Mouse (Mus musculus) ovary, postnatal 14 days (tissue): Measurements from ENCODE around the gene Ttll12.
A peak's percentile ranks its signal among the peaks of the same experiment; 100 is the strongest.

Source experiments
- DNase-seq: peaks from one replicate; pipeline ENCODE4 v3.0.0; 2022; ENCODE audit warnings: low spot score

The Ttll12 gene

DNA sequence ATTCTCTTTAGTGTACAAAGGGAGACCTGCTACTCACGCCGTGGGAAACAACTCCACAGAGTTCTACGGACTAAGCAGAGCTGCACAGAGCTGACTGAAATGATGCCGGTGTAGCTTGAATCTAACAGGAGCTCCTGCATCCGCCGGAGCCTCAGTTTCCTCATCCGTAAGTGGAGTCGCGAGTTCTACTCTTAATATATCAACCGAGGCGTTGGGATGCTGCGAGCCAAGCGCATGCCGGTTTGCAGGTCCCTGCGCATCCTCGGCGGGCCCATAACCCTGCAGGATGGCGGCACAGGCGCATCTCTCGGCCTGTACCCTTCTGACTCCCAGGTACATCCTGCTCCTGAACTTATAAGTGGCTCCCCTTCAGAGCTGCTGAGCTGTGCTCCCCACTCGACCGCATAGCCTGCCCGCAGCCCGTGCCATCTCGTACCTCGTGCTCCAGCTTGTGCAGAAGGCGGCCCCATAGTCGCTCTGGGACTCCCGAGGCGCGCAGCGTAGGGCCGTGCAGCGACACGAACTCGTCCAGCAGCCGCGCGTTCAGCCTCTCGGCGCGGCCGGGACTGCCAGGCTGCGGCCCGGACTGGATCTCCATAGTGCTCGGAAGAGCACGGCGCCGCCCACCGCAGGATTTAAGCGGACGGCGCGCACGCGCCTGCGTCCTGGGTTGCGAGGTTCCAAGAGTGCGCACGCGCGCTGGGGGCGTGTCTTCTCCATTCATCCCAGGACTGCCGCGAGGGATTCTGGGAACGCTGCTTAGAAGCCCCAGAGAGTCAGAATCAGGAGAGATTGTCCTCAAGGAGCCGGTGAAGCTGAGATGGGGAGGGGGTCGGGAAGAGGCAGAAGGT is at the start of gene Ttll12:
Gene Ttll12, minus strand, starts transcription at position 645 of the 851 bp plus-strand sequence.
- peak; percentile 91 for DNase-seq

DNA sequence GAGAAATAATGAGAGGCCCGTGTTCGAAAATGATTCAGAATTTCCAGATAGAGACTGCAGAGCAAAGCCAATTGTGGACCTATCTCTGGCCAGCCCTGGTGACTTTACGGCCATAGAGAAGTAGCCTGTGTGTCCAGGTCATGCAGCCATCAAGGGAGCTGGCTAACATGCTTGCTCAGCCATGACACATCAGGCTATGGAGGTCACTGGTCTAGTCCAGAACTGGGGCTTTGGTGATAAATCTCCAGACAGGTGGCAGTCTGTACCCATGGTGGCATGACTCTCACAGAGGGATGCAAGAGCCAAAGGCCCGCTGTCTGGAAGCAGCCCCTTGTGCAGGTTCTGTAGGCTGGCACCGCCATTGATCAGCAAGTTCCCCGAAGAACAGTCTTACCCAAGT is 47.6 kb upstream of the Ttll12 start:
- no peak for DNase-seq

DNA sequence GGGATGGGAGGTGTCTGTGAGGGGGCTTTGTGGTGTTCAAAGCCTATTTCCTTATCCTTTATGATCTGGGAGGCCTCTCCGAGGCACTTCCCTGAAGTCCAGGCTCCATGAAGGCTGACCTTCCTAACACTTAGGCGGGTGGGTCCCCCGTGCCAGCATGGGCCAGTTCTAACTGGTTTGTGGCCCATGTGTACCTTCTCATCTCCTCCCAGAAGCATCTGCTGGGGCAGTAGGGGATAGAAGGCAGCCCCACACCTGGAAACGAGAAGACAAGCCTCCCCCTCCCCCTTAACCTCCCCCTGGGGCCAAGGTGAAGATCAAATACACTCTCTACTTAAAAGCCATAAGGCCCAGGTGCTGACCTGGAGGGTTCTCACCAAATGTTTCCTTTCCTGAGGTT is 45.3 kb upstream of the Ttll12 start:
- no peak for DNase-seq

DNA sequence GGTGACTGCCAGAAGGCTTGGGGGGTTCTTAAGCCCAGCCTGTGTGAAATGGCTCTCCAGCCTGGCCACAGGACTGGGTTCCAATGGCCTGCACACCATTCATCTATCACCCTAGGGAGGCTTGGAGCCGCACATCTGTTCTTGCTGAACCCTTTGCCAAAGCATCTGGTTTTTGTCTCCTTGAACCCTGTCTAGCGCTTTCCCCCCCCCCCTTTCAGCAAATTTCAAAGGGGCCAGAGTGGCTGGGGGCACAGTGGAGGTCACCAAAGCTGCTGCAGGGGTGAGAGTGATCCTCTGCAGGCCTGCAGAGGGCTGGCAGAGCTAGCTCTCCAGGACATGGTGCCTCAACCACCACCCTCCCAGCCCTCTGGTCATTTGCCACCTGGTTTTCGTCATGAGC is 44.2 kb upstream of the Ttll12 start:
- no peak for DNase-seq

DNA sequence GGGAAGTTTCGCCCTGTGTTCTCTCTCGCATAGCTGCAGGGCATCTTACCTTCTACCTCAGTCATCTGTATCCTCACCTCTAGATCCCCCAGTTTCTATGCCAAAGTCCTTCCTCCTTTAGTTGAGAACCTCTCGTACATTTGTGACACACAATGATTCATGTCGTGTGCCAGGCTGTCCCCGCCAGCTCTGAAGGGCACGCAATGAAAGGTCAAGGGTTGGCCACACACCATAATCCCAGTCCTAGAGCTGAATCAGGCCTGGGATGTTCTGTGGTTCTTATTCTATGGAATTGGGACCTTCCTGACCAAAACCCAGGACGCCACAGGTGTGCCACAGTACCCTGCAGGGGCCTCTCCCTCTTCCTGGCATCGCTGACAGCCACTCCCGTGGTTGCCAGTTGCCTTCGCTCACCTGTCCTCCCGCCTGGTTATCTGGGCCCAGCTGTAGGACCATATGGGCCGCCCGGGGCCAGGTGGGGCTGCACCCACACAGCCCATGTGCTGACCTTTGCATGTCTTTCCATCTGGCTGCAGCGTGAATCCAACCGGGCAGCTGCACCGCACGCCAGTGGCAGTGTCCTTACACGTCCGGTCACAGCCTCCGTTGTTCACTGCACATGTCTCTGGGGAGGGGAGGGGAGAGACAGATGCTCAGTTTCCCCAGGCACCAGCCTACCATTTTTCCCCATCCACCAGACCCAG is 43.4 kb upstream of the Ttll12 start:
- DNase-seq, result no peak

DNA sequence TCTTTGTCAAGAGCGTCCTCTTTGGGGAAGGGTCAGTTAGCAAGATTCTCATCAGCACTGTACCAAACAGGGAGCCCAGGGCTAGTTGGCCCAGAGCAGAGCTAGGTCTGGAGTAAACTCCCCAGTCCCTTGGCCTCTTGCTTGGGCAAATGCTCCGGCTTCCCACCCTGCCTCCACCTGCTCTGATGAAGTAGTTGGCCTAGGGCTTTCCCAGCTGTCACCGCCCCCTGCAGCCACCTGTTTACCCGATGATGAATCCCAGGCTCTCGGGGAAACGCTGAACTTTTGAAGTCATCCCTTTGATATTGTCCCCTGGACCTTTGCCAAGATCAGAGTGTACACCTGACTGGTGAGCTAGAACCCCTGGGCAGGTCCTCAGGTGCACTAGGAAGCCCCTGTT is 41.8 kb upstream of the Ttll12 start:
- no peak for DNase-seq

DNA sequence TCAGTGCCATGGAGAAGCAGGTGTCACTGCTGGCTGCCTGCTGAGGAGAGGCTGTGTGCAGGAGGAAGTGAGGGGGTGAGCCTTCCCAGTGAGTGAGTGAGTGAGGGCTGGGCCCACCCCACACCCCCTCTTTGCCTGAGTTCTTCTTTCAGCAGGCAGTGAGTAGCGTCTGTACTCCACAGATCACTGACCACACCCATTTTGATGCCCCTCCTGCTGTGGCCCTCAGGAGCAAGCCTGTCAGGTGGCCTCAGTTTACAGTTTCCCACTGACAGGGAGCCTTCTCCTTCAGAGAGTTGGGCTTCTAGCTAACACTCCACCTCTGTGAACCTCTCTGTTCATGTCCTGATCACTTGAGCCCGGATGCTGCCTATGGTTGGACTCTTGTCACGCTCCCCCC is 40.3 kb upstream of the Ttll12 start:
- DNase-seq, result no peak

DNA sequence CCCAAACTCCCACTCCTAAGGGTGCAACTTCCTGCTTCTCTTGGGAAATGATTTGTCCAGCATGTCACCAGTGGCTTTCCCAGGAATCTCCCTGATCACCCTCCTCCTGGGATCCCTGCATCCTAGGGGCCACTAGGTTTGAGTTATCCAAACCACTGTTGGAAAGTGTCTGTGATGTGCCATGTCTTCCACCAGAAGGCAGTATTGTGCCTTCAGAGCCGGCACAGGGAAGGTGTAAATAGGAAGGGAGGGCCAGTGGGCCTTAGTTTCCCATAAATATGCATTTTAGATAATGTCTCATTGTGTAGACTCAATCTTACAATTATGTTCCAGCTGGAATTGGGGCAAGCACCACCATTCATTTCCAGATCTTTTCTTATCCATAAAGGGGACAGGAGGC is 39.1 kb upstream of the Ttll12 start:
- no peak for DNase-seq

DNA sequence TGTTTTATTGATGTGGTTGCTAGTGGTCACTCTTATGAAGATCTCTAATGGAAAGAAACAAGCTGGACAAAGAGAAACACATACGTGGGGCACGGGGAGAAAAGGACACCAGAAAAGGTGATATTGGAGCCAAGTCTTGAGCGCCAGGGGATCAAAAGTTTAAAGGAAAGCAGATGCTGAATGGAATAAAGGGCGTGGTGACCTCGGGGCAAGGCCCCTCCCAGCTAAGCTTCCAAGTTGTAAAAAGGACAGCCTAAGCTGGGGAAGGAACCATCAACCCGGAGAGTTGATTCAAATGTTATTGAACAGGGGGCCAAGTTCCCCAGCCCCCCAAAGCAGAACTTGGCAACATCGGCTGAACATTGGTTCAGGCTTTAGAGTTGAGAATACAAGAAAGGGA is 36.1 kb upstream of the Ttll12 start:
- no peak for DNase-seq

DNA sequence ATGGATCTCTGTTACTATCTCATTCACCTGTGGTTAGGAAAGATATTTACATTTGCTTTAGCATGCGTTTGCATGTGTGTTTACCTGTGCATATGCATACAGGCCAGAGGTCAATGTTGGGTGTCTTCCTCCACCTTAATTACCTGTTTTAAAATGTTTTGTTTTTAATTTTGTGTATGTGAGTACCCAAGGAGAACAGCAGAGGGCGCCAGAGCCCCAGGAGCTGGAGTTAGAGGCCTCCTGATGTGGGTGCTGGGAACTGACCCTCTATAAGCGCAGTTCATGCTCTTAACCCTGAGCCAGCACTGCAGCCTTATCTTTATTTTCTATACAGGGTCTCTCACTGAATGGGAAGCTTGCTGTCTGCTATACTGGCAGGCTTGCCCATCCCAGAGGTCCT is 34.8 kb upstream of the Ttll12 start:
- DNase-seq, result no peak

DNA sequence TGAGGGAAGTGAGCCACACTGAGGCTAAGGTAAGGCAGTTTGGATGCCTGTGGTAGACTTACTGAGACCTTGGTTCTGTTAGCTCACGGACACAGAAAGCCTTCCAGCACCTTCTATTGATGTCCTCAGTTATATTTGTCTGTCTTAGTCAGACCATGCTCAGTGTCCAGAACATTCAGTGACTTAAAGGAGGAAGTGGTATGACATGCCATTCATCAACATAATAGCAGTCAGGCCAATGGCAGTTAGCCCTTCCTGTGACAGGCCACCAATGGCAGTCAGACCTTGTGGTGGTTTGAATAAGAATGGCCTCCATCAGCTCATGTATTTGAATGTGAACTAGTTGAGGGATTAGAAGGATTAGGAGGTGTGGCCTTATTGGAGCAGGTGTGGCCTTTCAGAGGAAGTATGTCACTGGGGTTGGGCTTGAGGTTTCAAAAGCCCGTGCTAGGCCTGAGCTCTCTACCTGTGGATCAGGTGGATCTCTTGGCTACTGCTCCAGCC is 31.2 kb upstream of the Ttll12 start:
- no peak for DNase-seq

DNA sequence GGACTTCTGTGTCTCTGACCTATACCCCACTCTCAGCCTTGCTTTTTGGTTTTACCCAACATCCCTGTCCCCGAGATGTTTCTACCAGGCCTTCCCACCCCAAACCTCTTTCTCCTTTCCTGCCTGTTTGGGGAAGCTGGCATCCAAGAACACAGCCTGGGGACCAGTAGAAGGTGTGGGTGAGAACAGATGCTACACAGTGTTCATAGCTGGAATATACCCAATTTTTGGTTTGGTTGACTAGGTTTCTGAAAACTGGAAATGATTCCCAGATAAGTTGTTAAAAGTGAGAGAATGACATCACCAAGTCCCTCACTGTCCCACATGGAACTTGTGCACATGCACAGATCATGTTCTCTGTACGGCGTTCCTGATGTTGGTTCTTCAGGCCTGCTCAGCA is 20.3 kb upstream of the Ttll12 start:
- no peak for DNase-seq

DNA sequence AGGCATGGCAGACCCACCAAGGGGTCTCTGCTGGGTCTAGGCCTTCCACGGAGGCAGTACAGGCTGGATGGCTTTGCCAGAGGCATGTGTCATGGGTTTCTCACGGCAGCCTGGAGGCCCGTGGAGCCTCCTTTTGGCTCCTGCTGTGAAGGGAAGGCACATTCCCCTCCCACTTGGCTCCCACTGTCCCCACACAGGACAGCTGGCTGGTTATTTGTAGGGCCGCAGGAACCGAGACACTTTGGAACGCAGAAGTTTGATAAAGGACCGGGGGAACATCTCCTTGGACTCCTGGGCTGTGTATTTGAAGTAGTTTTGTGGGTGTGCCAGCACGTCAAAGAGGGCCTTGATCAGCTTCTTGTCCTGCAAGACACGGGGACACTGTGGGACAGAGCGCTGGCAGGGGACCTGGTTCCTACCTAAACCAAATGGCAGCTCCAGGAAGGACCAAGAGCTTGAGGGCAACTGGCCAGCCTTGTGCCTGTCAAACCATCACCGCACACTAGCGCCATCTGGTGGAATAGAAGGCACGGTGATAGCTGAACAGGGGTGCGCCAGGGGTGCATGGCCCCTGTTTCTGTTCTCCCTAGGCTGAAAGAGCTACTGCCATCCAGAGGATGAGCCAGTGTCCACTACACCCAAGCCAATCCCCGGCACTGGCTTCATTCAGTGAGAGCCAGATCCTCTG is 12.3 kb upstream of the Ttll12 start:
- DNase-seq, result peak; percentile 68

DNA sequence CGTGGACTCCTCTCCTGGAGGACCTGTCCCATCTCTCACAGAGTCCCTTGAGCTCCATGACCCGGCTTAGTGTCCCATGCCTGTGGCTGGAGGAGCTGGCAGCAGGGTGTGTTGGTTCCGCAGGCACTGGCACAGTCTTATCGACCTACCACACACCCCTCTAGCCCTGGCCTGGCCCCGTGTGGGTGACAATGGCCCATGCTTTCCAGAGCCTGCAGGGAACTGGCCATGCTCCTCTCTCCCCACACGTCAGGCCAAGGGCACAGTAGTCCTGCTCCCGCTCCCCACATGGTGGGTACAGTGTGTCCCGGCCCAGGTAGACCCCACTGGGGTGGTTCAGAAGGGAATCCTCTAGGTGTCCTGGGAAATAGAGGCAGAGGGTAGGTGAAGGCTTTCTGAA is 11.7 kb upstream of the Ttll12 start:
- no peak for DNase-seq

DNA sequence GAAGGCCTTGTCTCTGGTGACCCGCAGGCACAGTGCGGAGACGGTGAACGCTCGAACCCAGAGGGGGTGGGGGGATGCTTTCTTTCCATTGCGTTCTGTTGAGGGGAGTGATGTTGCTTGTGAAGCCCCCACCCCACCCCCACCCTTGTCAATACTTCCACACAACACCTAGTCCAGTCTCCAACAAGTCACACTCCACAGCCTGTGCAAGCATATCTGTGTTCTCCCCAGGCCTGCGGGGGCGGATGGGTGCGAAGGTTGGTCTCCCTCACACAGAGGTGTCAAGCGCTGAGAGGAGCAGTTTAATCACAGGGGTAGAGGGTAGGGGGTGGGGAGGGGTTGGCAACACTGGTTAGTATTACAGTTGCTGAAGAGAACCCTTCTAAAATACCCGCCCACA is 11.3 kb upstream of the Ttll12 start:
- DNase-seq, result no peak

DNA sequence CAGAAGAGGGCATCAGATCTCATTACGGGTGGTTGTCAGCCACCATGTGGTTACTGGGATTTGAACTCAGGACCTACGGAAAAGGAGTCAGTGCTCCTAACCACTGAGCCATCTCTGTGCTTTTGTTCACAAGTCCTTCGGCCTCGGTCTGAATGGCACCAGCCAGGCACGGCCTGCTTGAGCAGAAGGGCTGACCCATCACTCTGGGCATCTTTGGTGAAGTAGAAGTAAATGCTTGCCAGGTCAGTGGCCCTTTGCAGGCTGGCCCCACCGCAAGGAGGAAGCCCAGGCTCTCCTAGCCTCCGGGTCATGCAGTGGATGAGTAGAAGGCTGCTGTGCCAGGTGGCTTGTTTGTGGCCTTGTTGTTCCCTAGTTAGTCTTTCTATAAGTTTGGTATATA is 8.5 kb upstream of the Ttll12 start:
- DNase-seq, result no peak

DNA sequence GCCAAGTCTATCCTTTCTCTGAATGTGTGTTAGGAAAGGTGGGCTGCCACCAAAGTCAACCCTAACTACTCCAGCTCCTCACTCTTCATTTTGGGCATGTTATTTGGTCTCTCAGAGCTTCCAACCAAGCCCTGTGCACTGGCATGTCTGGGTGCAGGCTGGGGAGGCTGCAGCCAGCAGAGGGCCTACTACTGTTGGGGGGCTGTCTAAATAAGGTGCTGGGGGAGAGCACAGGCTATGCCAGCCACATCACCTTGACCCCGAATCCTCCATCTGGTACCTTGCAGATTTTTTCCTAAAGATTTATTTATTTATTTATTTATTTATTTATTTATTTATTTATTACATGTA is 8.1 kb upstream of the Ttll12 start:
- no peak for DNase-seq

DNA sequence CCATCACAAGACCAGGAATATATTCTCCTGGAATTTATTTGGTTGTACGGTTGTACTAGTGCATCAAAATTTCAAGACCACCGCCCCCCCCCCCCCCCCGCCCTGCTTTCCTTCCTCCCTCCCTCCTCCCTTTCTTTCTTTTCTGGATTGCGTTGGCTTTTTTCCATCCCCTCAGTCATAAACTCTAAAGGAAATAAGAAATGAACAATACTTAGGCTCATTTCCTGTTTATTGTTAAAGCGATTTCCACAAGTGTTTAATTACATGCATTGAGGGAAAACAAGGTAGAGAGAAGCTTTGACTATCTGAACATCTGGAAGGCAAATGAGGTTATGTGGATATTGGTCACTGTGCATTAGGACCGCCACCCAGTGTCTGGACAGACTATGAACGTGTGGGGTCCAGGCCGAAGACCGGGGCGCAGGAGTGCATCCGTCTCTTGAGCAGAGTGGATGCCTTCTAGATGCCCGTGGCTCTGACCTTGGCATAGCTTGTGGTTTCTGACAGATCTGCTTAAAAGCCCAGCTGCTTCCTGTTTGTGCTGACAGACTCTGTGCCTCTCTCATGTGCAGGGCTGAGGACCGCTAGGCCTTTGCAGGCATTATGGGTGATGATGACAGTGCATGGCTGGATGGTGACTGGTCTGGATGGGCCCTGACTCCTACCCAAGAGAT is 7.6 kb upstream of the Ttll12 start:
- no peak for DNase-seq

DNA sequence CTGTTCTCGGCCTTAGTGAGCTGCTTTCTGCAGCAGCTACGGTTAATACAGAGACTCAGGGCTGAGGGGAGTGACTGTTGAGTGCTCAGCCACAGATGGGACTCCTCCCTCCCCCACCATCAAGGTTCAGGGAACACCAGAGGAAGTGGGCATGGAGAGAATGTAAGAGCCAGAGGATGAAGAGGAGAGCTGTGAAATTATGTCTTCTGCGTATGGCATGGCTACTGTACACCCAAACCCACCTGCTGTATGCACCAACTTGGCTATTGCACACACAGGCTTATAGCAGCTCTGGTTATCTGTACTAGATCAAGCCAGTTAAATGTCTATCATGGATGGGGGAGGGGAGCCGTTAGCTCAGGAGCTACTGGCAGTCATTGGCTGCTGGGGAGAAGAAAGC is 6.2 kb upstream of the Ttll12 start:
- DNase-seq, result no peak

DNA sequence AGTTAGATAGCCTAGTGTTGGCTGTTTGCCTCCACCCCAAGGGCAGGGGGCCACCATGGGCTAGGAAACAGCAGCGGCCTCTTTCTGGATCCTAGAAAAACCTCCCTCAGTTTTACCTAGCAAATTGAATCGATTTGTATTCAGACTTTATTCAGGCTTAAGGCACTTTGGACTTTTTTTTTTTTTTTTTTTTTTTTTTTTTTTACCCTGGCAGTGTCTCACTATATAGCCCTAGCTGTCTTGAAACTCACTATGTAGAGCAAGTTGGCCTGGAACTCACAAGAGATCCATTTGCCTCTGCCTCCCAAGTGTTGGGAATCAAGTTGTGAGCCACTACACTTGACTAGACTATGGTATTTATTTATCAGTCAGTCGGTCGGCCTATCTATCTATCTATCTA is 1.9 kb upstream of the Ttll12 start:
- DNase-seq, result no peak

DNA sequence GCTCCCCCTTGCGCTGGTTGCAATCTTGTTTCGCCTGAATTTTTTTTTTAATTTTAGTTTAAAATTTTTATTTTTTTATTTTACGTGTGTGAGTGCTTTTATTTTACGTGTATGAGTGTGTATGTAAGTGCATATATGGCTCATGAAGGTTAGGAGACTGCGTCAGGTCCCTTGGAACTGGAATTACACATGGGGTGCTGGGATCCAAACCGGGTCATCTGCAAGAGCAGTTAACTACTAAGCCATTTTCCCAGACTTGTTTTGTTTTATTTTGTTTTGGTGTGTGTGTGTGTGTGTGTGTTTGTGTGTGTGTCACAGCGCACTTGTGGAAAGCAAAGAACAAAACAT is 381 bp upstream of the Ttll12 start:
- no peak for DNase-seq

DNA sequence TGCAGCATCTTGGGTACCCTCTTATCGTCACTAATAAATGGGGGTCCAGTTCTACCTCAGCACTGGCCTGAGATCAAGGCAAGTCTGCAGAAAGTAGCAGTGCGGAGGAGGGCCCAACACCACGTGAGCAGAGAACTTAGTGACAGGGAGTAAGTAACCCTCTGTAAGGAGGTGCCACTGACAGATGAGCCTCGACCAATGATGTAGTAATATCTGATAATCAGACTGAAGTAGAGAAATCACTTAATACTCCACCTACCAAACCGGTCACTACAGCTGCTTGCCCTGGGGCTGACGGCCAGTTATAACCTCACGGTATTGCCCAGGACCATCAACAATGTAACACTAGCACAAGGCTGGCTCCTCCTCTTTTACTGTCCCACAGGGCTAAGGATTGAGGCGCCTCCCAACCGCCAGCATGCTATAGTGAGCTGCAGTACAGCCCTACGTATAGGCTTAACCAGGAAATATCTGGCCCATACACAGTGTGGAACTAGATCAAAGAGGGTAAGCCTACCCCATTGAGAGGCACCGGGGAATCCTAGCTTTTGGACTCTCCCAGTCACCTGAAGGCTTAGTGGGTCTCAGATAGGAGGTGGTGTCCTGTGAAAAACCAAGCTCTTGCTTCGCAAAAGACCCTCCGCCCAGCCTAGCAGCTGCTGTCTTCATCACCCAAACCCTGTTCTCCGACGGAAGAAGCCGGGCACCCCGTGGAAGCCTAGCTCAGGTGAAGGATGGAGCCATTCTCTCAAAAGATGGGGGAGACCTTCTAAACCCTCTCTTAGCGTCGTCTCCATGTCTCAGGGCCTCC is 1.1 kb downstream of the Ttll12 start:
- no peak for DNase-seq
